Mouse (Mus musculus): ENCODE data around the gene Shcbp1l.
A peak's percentile ranks its signal among the peaks of the same experiment; 100 is the strongest.

Shcbp1l gene

GRCm38 (mm10) chr1:153487500-153487879 is 62.5 kb downstream of the Shcbp1l start, which contains the start of gene Dhx9:
Gene Dhx9, minus strand, starts transcription at chr1:153487660.
- peak; percentile 99 for DNase-seq (ENCODE audit: low spot score)

- DNase-seq (ENCODE audit: low spot score) = no peak
Observed at GRCm38 (mm10) chr1:153489132-153489531, 64.2 kb downstream of the Shcbp1l start.

GRCm38 (mm10) chr1:153489540-153489939 is 64.6 kb downstream of the Shcbp1l start:
- no peak for DNase-seq (ENCODE audit: low spot score)

GRCm38 (mm10) chr1:153489963-153490362 is 65.0 kb downstream of the Shcbp1l start:
- DNase-seq (ENCODE audit: low spot score) = no peak

- DNase-seq (ENCODE audit: low spot score) = no peak
Observed at GRCm38 (mm10) chr1:153491345-153491744, 66.4 kb downstream of the Shcbp1l start.

GRCm38 (mm10) chr1:153491822-153492221 is 66.9 kb downstream of the Shcbp1l start:
- DNase-seq (ENCODE audit: low spot score) = no peak

- DNase-seq (ENCODE audit: low spot score) = no peak
Observed at GRCm38 (mm10) chr1:153493338-153493737, 68.4 kb downstream of the Shcbp1l start.

GRCm38 (mm10) chr1:153493931-153494330 is 69.0 kb downstream of the Shcbp1l start:
- DNase-seq (ENCODE audit: low spot score) = no peak

GRCm38 (mm10) chr1:153496030-153496429 is 71.1 kb downstream of the Shcbp1l start:
- DNase-seq (ENCODE audit: low spot score) = no peak

- no peak for DNase-seq (ENCODE audit: low spot score)
Observed at GRCm38 (mm10) chr1:153500030-153500429, 75.1 kb downstream of the Shcbp1l start.

- no peak for DNase-seq (ENCODE audit: low spot score)
Observed at GRCm38 (mm10) chr1:153501644-153502321, 76.8 kb downstream of the Shcbp1l start.
